Mouse (Mus musculus) forebrain, embryonic 14.5 days (tissue): ENCODE data around the gene Exoc7. TPM values are rescaled to one million over a fixed set of nuclear protein-coding genes. Genes with fewer than 3 reads are reported as not detected.

Source experiments
- ATAC-seq: fragments of 200-750 bp; cut with Nextera tagmentation; 2 replicates; pipeline ENCODE4 v1.8.0; 2017; ENCODE audit warnings: mild to moderate bottlenecking, moderate library complexity
- DNase-seq: peaks from one replicate; pipeline ENCODE4 v3.0.0-alpha.2; 2015; ENCODE audit warnings: low spot score
- H3K27ac ChIP-seq: fragments of 300-500 bp; sonication (generic); 2 replicates; pipeline ENCODE4 v1.5.1; 2014; ENCODE audit warnings: low read depth, mild to moderate bottlenecking, control low read depth, low read length, moderate library complexity
- H3K27me3 ChIP-seq: fragments of 300-500 bp; sonication (generic); replicated peaks from 2 replicates; pipeline ENCODE4 v1.6.1; 2014; ENCODE audit warnings: low read length, control low read depth, mixed read lengths; ENCODE audit not compliant: control insufficient read depth, insufficient read depth
- H3K36me3 ChIP-seq: fragments of 300-500 bp; sonication (generic); 2 replicates; pipeline ENCODE4 v1.6.1; 2014; ENCODE audit warnings: low read length, control low read depth; ENCODE audit not compliant: control insufficient read depth, insufficient read depth
- H3K4me1 ChIP-seq: fragments of 300-500 bp; sonication (generic); 2 replicates; pipeline ENCODE4 v1.6.1; 2014; ENCODE audit warnings: antibody characterized with exemption, low read length, control low read depth; ENCODE audit not compliant: control insufficient read depth, insufficient read depth
- H3K4me2 ChIP-seq: fragments of 300-500 bp; sonication (generic); 2 replicates; pipeline ENCODE4 v1.6.1; 2014; ENCODE audit warnings: mild to moderate bottlenecking, control low read depth, low read length
- H3K4me3 ChIP-seq: fragments of 300-500 bp; sonication (generic); 2 replicates; pipeline ENCODE4 v1.5.1; 2014; ENCODE audit warnings: low read depth, low read length, control low read depth
- H3K9ac ChIP-seq: fragments of 300-500 bp; sonication (generic); 2 replicates; pipeline ENCODE4 v1.6.1; 2014; ENCODE audit warnings: mild to moderate bottlenecking, low read length, control low read depth, moderate library complexity
- H3K9me3 ChIP-seq: fragments of 300-500 bp; sonication (generic); replicated peaks from 2 replicates; pipeline ENCODE4 v1.6.1; 2016; ENCODE audit warnings: low read length, control low read depth, mixed read lengths; ENCODE audit not compliant: control insufficient read depth
- WGBS: fragments of 180-500 bp; shearing (Covaris S2); extraction: QIAGEN DNeasy Blood & Tissue Kit; methylation state at CpG from one replicate; pipeline ENCODE4 v1.1.7; 2014; 5-methylcytosine and 5-hydroxymethylcytosine counted together
- polyA plus RNA-seq: library from polyadenylated mRNA; unstranded; fragments of >200 nt; fragmentation: Nextera tagmentation; extraction: Ambion mirVana; gene quantifications from 2 replicates; pipeline ENCODE4 v1.2.1, GENCODE M21; 2014

Gene Exoc7
- polyA plus RNA-seq: 107 and 114 TPM in 2 replicates

GRCm38 (mm10) chr11:116307019-116307725 is at the start of gene Exoc7:
Gene Exoc7 (minus strand): TSS chr11:116307233.
- H3K27ac ChIP-seq: peak within 1 kb of the TSS; percentile 14; the same call in 1 of the 2 replicates
- peak within 1 kb of the TSS; percentile 85 for H3K9ac ChIP-seq
- DNase-seq (no peak), ATAC-seq (peak; percentile 35; the same call in 1 of the 2 replicates)
- 86% methylated on average over 10 of the region's 10 CpGs for WGBS
- peak within 1 kb of the TSS; percentile 74 for H3K4me3 ChIP-seq
- H3K36me3 ChIP-seq: peaks cover 29% of the 10 kb centered on the region
- peak within 1 kb of the TSS; percentile 90 for H3K4me2 ChIP-seq
- peaks cover 9% of the 10 kb centered on the region; the same call in 1 of the 2 replicates for H3K4me1 ChIP-seq
- H3K27me3 ChIP-seq: no peaks in the 10 kb centered on the region
- H3K9me3 ChIP-seq: no peaks in the 10 kb centered on the region

- no peak for ATAC-seq
- WGBS: 43% methylated on average over 17 of the region's 17 CpGs
- H3K9ac ChIP-seq: no peak overlapping the region
Measured at GRCm38 (mm10) chr11:116354521-116354920, 47.5 kb upstream of the Exoc7 start.

GRCm38 (mm10) chr11:116353535-116353934 is 46.5 kb upstream of the Exoc7 start:
- Histone ChIP-seq H3K27ac (no peak overlapping the region), H3K36me3 (peaks cover 69% of the 10 kb centered on the region), H3K4me2 (no peak overlapping the region), H3K9me3 (no peaks in the 10 kb centered on the region), H3K27me3 (no peaks in the 10 kb centered on the region), H3K9ac (no peak overlapping the region), H3K4me1 (no peaks in the 10 kb centered on the region), H3K4me3 (no peak overlapping the region)
- WGBS: 94% methylated on average over 8 of the region's 8 CpGs
- DNase-seq: no peak
- no peak for ATAC-seq

More at GRCm38 (mm10) chr11:116354521-116354920, 47.5 kb upstream of the Exoc7 start:
- Histone ChIP-seq H3K36me3 (peaks cover 69% of the 10 kb centered on the region), H3K4me2 (no peak overlapping the region), H3K4me1 (no peaks in the 10 kb centered on the region), H3K27ac (no peak overlapping the region), H3K9me3 (no peaks in the 10 kb centered on the region), H3K27me3 (no peaks in the 10 kb centered on the region), H3K4me3 (no peak overlapping the region)
- no peak for DNase-seq

- Histone ChIP-seq H3K27me3 (no peaks in the 10 kb centered on the region), H3K36me3 (peaks cover 75% of the 10 kb centered on the region), H3K27ac (no peak overlapping the region), H3K9ac (no peak overlapping the region), H3K4me1 (no peaks in the 10 kb centered on the region), H3K9me3 (no peaks in the 10 kb centered on the region), H3K4me3 (no peak overlapping the region), H3K4me2 (no peak overlapping the region)
- ATAC-seq: no peak
- 90% methylated on average over 5 of the region's 5 CpGs for WGBS
- no peak for DNase-seq
Measured at GRCm38 (mm10) chr11:116351294-116351693, 44.3 kb upstream of the Exoc7 start.

- 78% methylated on average over 5 of the region's 5 CpGs for WGBS
- no peak for DNase-seq
- no peak overlapping the region for H3K9ac ChIP-seq
- H3K4me2 ChIP-seq: no peak overlapping the region
- no peaks in the 10 kb centered on the region for H3K27me3 ChIP-seq
- peaks cover 74% of the 10 kb centered on the region for H3K36me3 ChIP-seq
- no peaks in the 10 kb centered on the region for H3K9me3 ChIP-seq
- no peak for ATAC-seq
- H3K27ac ChIP-seq: no peak overlapping the region
- no peaks in the 10 kb centered on the region for H3K4me1 ChIP-seq
- no peak overlapping the region for H3K4me3 ChIP-seq
Measured at GRCm38 (mm10) chr11:116347955-116348354, 40.9 kb upstream of the Exoc7 start.

- H3K27ac ChIP-seq: no peak overlapping the region
- H3K27me3 ChIP-seq: no peaks in the 10 kb centered on the region
- H3K4me3 ChIP-seq: no peak overlapping the region
- ATAC-seq (no peak), DNase-seq (no peak)
- peaks cover 81% of the 10 kb centered on the region for H3K36me3 ChIP-seq
- 88% methylated on average over 7 of the region's 7 CpGs for WGBS
- H3K9ac ChIP-seq: no peak overlapping the region
- no peaks in the 10 kb centered on the region for H3K9me3 ChIP-seq
- no peaks in the 10 kb centered on the region for H3K4me1 ChIP-seq
- no peak overlapping the region for H3K4me2 ChIP-seq
Measured at GRCm38 (mm10) chr11:116347012-116347411, 40.0 kb upstream of the Exoc7 start.

GRCm38 (mm10) chr11:116342069-116342791 is 35.2 kb upstream of the Exoc7 start:
- no peaks in the 10 kb centered on the region for H3K27me3 ChIP-seq
- no peak overlapping the region for H3K27ac ChIP-seq
- H3K9ac ChIP-seq: no peak overlapping the region
- WGBS: 73% methylated on average over 25 of the region's 25 CpGs
- ATAC-seq (no peak), DNase-seq (peak; percentile 33)
- H3K4me2 ChIP-seq: no peak overlapping the region
- H3K36me3 ChIP-seq: peaks cover 77% of the 10 kb centered on the region
- H3K9me3 ChIP-seq: no peaks in the 10 kb centered on the region
- no peaks in the 10 kb centered on the region for H3K4me1 ChIP-seq
- no peak overlapping the region for H3K4me3 ChIP-seq

- Histone ChIP-seq H3K4me1 (peaks cover 34% of the 10 kb centered on the region), H3K4me2 (no peak overlapping the region), H3K4me3 (no peak overlapping the region), H3K36me3 (peaks cover 34% of the 10 kb centered on the region), H3K27ac (no peak overlapping the region), H3K9me3 (no peaks in the 10 kb centered on the region), H3K9ac (peak overlapping the region; percentile 65), H3K27me3 (peaks cover 8% of the 10 kb centered on the region)
- 84% methylated on average over 6 of the region's 6 CpGs for WGBS
- ATAC-seq (no peak), DNase-seq (no peak)
Measured at GRCm38 (mm10) chr11:116337531-116337930, 30.5 kb upstream of the Exoc7 start.

- Histone ChIP-seq H3K9ac (peak overlapping the region; percentile 65), H3K9me3 (no peaks in the 10 kb centered on the region), H3K4me2 (peak overlapping the region; percentile 99), H3K36me3 (peaks cover 28% of the 10 kb centered on the region), H3K27me3 (peaks cover 8% of the 10 kb centered on the region), H3K4me3 (no peak overlapping the region), H3K4me1 (peaks cover 39% of the 10 kb centered on the region), H3K27ac (no peak overlapping the region)
- WGBS: 69% methylated on average over 12 of the region's 12 CpGs
- ATAC-seq (no peak), DNase-seq (no peak)
Measured at GRCm38 (mm10) chr11:116337000-116337399, 30.0 kb upstream of the Exoc7 start.
